Mouse (Mus musculus): ENCODE results near the gene Tmie. TPM values are rescaled to one million over a fixed set of nuclear protein-coding genes. Genes with fewer than 3 reads are reported as not detected.
A peak's percentile ranks its signal among the peaks of the same experiment; 100 is the strongest.

The Tmie gene
- 2.3 and 2.4 TPM in 2 replicates for polyA plus RNA-seq (2014; fragmentation: Nextera tagmentation; extraction: Ambion mirVana)

DNA sequence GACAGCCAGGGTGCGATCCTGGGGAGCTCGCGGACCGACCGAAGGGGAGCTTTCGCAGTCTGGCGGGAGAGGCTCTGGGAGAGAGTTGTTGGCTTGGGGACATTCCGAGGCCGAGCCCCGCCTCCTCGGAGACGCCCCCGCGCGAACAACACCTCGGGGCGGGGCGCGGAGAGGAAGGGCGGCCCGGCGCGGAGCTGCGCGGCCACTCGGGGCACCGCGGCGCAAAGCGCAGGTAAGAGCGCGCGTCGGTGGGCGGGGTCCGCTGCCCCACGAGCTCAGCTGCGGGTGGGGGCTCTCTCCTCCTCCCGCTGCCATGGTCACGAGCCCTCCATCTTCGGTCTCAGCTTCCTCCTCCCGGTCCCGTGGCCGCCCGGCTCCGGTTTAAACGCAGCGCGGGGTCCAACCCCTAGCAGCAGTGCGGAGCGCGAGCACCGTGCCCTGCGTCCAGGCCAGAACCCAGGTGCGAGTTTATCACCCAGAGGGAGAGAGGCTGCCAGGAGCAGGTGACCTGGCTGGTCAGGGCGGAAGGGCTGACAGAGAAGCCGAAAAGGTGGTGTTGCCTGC, at the start of gene Tmie:
TSS of gene Tmie (minus strand) at position 116 of the 564 bp plus-strand sequence.
- 0 out of 2 replicates have a peak, but pooled peaks have one; percentile 24 for ATAC-seq (ENCODE audit: low FRiP score)
- no peak for DNase-seq (ENCODE audit: low spot score)
- no peak within 1 kb of the TSS for H3K27ac ChIP-seq

DNA sequence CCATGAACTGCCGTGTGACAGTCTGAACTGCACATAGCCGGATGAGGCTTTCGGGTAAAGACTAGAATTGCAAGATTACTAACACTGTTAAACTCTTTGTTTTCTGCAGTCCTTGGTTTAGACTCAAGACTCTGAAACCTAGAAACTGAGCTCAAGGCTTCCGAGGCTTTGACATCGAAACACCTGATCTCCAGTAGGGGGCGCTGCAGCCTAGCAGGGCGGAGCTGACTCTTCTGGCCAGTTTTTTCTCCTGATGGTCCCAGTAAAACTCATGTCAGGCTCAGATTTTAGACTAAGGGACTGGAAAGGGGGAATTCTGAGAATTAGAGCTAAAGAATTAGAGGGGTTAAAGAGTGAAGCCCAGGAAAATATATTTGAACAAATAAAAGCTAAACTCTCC, 42.8 kb upstream of the Tmie start:
- H3K9me3 ChIP-seq (ENCODE audit: control insufficient read depth, low read length): no peaks in the 10 kb centered on the region
- H3K4me1 ChIP-seq (replicated peaks; ENCODE audit: control insufficient read depth, insufficient read depth, low read length): no peaks in the 10 kb centered on the region
- ATAC-seq (ENCODE audit: low FRiP score) (no peak), DNase-seq (ENCODE audit: low spot score) (peak; percentile 86)
- 19% methylated on average over 7 of the region's 7 CpGs for WGBS
- H3K4me2 ChIP-seq (replicated peaks): no peak overlapping the region
- H3K9ac ChIP-seq: no peak overlapping the region
- H3K27me3 ChIP-seq (ENCODE audit: control insufficient read depth, insufficient read depth, low read length): no peaks in the 10 kb centered on the region
- H3K27ac ChIP-seq: no peak overlapping the region
- no peak overlapping the region for H3K4me3 ChIP-seq (replicated peaks; ENCODE audit: low read length)
- no peaks in the 10 kb centered on the region for H3K36me3 ChIP-seq (replicated peaks; ENCODE audit: control insufficient read depth, insufficient read depth)

More for the DNA sequence above, at the start of gene Tmie:
- Histone ChIP-seq H3K36me3 (replicated peaks; ENCODE audit: control insufficient read depth, insufficient read depth) (no peaks in the 10 kb centered on the region), H3K9ac (peak within 1 kb of the TSS; percentile 53), H3K27me3 (ENCODE audit: control insufficient read depth, insufficient read depth, low read length) (peaks cover 33% of the 10 kb centered on the region), H3K9me3 (ENCODE audit: control insufficient read depth, low read length) (no peaks in the 10 kb centered on the region), H3K4me3 (replicated peaks; ENCODE audit: low read length) (peak within 1 kb of the TSS; percentile 55), H3K4me1 (replicated peaks; ENCODE audit: control insufficient read depth, insufficient read depth, low read length) (peaks cover 13% of the 10 kb centered on the region; the same call in 1 of the 2 replicates), H3K4me2 (replicated peaks) (peak within 1 kb of the TSS; percentile 93)
- WGBS: under 1% methylated on average over 46 of the region's 57 CpGs

DNA sequence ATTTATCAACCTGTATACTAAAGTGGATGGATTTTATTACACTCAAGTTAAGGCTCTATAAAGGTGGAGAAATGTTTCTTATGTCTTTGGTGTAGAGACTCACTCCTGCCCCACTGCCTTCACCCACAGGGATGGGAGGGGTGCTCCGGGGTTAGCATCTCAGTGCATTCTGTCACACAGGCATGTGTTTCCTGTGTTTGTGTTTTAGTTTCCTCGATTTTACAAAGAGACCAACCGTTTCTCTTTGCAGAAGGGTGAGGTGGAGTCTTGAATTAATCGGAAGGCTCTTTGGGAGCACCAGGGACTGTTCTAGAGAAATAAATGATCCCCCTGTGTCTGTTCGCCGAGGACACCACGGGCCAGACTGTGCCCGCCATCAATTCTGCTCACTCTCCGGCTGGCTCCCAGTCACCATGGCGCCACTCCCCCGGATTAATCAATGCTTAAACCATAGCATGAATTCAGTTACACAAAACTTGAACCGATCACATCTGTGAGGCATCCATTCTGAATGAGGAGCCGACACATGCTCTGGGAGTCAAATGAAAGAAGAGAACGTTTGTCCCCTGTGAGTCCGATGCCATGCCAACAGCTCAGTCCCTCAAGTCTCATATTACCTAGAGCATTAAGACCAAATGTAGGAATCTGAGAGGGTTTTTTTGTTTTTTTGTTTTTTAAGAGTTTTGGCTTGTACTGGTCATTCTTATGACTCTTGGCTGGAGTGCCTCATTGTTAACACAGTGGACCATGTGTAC, 40.9 kb upstream of the Tmie start:
- no peaks in the 10 kb centered on the region for H3K27me3 ChIP-seq (ENCODE audit: control insufficient read depth, insufficient read depth, low read length)
- no peak for ATAC-seq (ENCODE audit: low FRiP score)
- H3K36me3 ChIP-seq (replicated peaks; ENCODE audit: control insufficient read depth, insufficient read depth): no peaks in the 10 kb centered on the region
- no peak overlapping the region for H3K4me2 ChIP-seq (replicated peaks)
- DNase-seq (ENCODE audit: low spot score): no peak
- 45% methylated on average over 15 of the region's 15 CpGs for WGBS
- no peak overlapping the region for H3K4me3 ChIP-seq (replicated peaks; ENCODE audit: low read length)
- H3K27ac ChIP-seq: no peak overlapping the region
- no peaks in the 10 kb centered on the region for H3K4me1 ChIP-seq (replicated peaks; ENCODE audit: control insufficient read depth, insufficient read depth, low read length)
- no peak overlapping the region for H3K9ac ChIP-seq
- H3K9me3 ChIP-seq (ENCODE audit: control insufficient read depth, low read length): no peaks in the 10 kb centered on the region

DNA sequence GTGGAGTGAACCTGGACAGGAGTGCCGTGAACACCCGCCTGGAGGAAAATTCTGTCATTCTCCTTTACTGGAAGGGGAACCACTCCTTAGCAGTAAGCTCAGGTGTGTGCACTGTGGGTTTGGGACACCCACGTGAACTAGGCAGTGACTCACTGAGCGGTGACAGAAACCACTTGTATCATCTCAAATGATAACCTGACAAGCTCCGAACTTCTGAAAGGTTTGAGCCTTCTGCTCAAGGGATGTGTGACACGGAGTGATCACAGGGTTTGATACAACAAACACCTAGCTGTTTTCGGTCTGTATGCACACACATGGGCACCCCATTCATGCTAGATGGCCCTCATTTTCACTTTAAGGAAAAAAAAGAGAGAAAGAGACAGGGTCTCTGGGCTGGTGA, 36.9 kb upstream of the Tmie start, which contains the start of gene Fam240a:
TSS of gene Fam240a (minus strand) at position 76 of the 400 bp plus-strand sequence.
- H3K4me1 ChIP-seq (replicated peaks; ENCODE audit: control insufficient read depth, insufficient read depth, low read length): no peaks in the 10 kb centered on the region
- H3K27me3 ChIP-seq (ENCODE audit: control insufficient read depth, insufficient read depth, low read length): no peaks in the 10 kb centered on the region
- no peak for ATAC-seq (ENCODE audit: low FRiP score)
- 96% methylated on average over 7 of the region's 7 CpGs for WGBS
- H3K4me2 ChIP-seq (replicated peaks): no peak within 1 kb of the TSS
- H3K36me3 ChIP-seq (replicated peaks; ENCODE audit: control insufficient read depth, insufficient read depth): no peaks in the 10 kb centered on the region
- H3K27ac ChIP-seq: no peak within 1 kb of the TSS
- no peaks in the 10 kb centered on the region for H3K9me3 ChIP-seq (ENCODE audit: control insufficient read depth, low read length)
- no peak within 1 kb of the TSS for H3K4me3 ChIP-seq (replicated peaks; ENCODE audit: low read length)
- H3K9ac ChIP-seq: no peak within 1 kb of the TSS
- DNase-seq (ENCODE audit: low spot score): no peak

DNA sequence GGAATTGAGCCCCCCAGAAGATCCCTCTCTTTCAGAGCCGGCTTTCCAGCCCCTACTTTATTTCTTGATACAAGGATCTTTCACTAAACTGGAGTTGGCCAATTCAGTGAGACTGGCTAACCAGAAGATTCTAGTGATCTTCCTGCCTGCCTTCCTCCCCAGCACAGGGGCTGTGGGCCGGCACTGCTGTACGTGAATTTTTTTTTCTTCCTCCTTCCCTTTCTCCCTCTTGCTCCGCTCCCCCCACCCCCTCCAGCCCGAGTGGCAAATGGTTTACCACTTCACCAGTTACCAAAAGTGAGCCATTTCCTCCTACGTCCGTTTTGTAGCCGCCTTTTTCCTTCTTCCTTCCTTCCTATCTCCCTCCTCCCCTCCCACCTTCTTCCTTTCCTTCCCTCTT, 35.6 kb upstream of the Tmie start:
- no peak overlapping the region for H3K4me3 ChIP-seq (replicated peaks; ENCODE audit: low read length)
- DNase-seq (ENCODE audit: low spot score) (no peak), ATAC-seq (ENCODE audit: low FRiP score) (no peak)
- H3K27me3 ChIP-seq (ENCODE audit: control insufficient read depth, insufficient read depth, low read length): no peaks in the 10 kb centered on the region
- no peak overlapping the region for H3K9ac ChIP-seq
- 72% methylated on average over 8 of the region's 8 CpGs for WGBS
- H3K9me3 ChIP-seq (ENCODE audit: control insufficient read depth, low read length): no peaks in the 10 kb centered on the region
- H3K27ac ChIP-seq: no peak overlapping the region
- no peaks in the 10 kb centered on the region for H3K36me3 ChIP-seq (replicated peaks; ENCODE audit: control insufficient read depth, insufficient read depth)
- H3K4me2 ChIP-seq (replicated peaks): no peak overlapping the region
- no peaks in the 10 kb centered on the region for H3K4me1 ChIP-seq (replicated peaks; ENCODE audit: control insufficient read depth, insufficient read depth, low read length)

DNA sequence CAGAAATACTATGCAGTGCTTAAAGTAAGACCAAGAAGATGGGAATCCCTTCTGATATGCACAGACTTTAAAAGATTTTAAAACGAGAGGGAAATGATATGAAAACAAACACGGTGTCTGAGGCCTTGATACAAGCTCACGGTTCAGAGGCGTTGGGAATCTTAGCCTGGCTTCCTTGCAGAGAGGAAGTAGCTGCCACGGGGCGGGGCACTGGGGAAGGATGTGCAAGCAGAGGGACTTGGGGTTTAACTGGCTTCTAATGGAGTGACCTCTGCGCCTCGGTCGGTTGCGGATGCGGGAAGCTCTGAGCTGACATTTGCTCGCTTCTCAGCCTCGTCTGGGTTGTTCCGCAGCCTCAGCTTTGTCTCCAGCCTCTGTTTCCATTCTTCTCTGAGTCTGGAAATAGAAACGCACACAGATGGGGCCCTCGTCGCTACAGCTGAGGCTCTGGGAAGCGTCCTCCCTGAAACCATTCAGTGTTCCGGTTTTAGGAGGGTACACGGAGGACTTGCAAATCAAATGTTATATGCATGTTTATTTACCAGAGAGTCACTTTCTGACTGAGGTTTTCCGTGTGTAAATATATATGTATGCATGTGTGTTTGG, 34.8 kb upstream of the Tmie start:
- no peak overlapping the region for H3K9ac ChIP-seq
- DNase-seq (ENCODE audit: low spot score) (no peak), ATAC-seq (ENCODE audit: low FRiP score) (no peak)
- H3K27ac ChIP-seq: no peak overlapping the region
- no peaks in the 10 kb centered on the region for H3K4me1 ChIP-seq (replicated peaks; ENCODE audit: control insufficient read depth, insufficient read depth, low read length)
- H3K4me3 ChIP-seq (replicated peaks; ENCODE audit: low read length): no peak overlapping the region
- no peaks in the 10 kb centered on the region for H3K27me3 ChIP-seq (ENCODE audit: control insufficient read depth, insufficient read depth, low read length)
- WGBS: 54% methylated on average over 21 of the region's 21 CpGs
- H3K4me2 ChIP-seq (replicated peaks): no peak overlapping the region
- no peaks in the 10 kb centered on the region for H3K36me3 ChIP-seq (replicated peaks; ENCODE audit: control insufficient read depth, insufficient read depth)
- H3K9me3 ChIP-seq (ENCODE audit: control insufficient read depth, low read length): no peaks in the 10 kb centered on the region

DNA sequence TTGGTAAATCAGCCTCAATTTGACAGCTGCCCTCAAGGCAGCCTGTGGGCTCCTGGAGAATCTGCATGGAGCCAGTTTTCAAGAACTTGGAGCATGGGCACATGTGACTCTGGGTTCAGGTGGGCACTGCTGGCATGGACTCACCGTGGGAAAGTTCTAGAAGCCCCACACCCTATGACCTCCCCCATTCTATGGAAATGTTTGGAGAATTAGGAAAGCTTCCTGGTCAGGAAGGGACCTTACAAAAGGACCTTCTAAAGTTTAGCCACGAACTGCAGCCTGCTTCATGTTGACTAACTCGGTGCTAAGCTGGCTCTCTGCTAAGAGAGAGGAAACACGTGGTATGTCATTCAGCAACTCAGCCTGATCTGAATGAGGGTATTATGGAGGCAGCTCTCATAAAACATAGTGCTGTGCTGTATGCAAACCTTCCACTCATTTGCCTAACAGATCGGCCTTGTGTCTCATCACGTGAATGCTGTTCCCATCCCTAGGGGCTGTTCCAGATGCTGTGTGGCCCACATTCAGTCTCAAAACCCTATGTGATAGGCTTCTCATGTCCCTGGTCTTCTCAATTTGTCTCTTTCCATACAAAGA, 29.6 kb upstream of the Tmie start:
- H3K4me2 ChIP-seq (replicated peaks): no peak overlapping the region
- no peaks in the 10 kb centered on the region for H3K27me3 ChIP-seq (ENCODE audit: control insufficient read depth, insufficient read depth, low read length)
- no peak overlapping the region for H3K4me3 ChIP-seq (replicated peaks; ENCODE audit: low read length)
- no peak for DNase-seq (ENCODE audit: low spot score)
- H3K9me3 ChIP-seq (ENCODE audit: control insufficient read depth, low read length): no peaks in the 10 kb centered on the region
- ATAC-seq (ENCODE audit: low FRiP score): no peak
- no peaks in the 10 kb centered on the region for H3K36me3 ChIP-seq (replicated peaks; ENCODE audit: control insufficient read depth, insufficient read depth)
- no peaks in the 10 kb centered on the region for H3K4me1 ChIP-seq (replicated peaks; ENCODE audit: control insufficient read depth, insufficient read depth, low read length)
- 80% methylated on average over 6 of the region's 6 CpGs for WGBS
- no peak overlapping the region for H3K27ac ChIP-seq
- H3K9ac ChIP-seq: no peak overlapping the region

DNA sequence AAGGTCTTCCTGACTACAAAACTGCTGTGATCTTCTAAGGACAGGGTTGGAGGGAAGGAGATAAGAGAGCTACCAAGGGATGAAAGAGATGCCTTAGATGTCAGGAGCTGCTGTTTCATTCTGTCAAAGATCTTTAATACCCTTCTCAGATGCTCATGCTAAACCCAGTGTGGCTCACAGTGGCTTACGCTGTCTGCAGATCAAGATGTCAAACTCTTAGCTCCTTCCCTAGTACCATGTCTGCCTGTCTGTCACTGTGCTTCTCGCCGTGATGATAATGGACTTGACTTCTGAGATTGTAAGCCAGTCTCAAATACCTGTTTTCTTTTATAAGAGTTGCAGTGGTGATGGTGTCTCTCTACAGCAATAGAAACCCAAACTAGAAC, 28.7 kb upstream of the Tmie start:
- Histone ChIP-seq H3K4me1 (replicated peaks; ENCODE audit: control insufficient read depth, insufficient read depth, low read length) (no peaks in the 10 kb centered on the region), H3K27me3 (ENCODE audit: control insufficient read depth, insufficient read depth, low read length) (no peaks in the 10 kb centered on the region), H3K9me3 (ENCODE audit: control insufficient read depth, low read length) (no peaks in the 10 kb centered on the region), H3K27ac (no peak overlapping the region), H3K9ac (no peak overlapping the region), H3K36me3 (replicated peaks; ENCODE audit: control insufficient read depth, insufficient read depth) (no peaks in the 10 kb centered on the region), H3K4me3 (replicated peaks; ENCODE audit: low read length) (no peak overlapping the region), H3K4me2 (replicated peaks) (no peak overlapping the region)
- 99% methylated on average over 3 of the region's 3 CpGs for WGBS
- DNase-seq (ENCODE audit: low spot score) (no peak), ATAC-seq (ENCODE audit: low FRiP score) (no peak)

Measured in hindbrain, embryonic 14.5 days (tissue).